Mouse (Mus musculus) forebrain, embryonic 11.5 days (tissue): ENCODE results near the gene Cdkl5. TPM values are rescaled to one million over a fixed set of nuclear protein-coding genes. Genes with fewer than 3 reads are reported as not detected.

Source experiments
- ATAC-seq: fragments of 200-750 bp; cut with Nextera tagmentation; replicated peaks from 2 replicates; pipeline ENCODE4 v1.8.0; 2017; ENCODE audit warnings: moderate TSS enrichment; ENCODE audit not compliant: low FRiP score
- DNase-seq: peaks from one replicate; pipeline ENCODE4 v3.0.0-alpha.2; 2017; ENCODE audit warnings: low spot score
- H3K27ac ChIP-seq: fragments of 300-500 bp; sonication (generic); 2 replicates; pipeline ENCODE4 v1.5.1; 2014; ENCODE audit warnings: low read depth, low read length
- H3K27me3 ChIP-seq: fragments of 300-500 bp; sonication (generic); 2 replicates; pipeline ENCODE4 v1.6.1; 2014; ENCODE audit warnings: mild to moderate bottlenecking, low read length, mixed read lengths; ENCODE audit not compliant: control insufficient read depth, insufficient read depth
- H3K36me3 ChIP-seq: fragments of 300-500 bp; sonication (generic); 2 replicates; pipeline ENCODE4 v1.6.1; 2014; ENCODE audit warnings: mild to moderate bottlenecking, low read length, moderate library complexity, mixed read lengths; ENCODE audit not compliant: control insufficient read depth, insufficient read depth
- H3K4me1 ChIP-seq: fragments of 300-500 bp; sonication (generic); replicated peaks from 2 replicates; pipeline ENCODE4 v1.6.1; 2014; ENCODE audit warnings: low read length, mixed read lengths; ENCODE audit not compliant: control insufficient read depth, insufficient read depth
- H3K4me2 ChIP-seq: fragments of 300-500 bp; sonication (generic); 2 replicates; pipeline ENCODE4 v1.6.1; 2014; ENCODE audit warnings: low read depth, mild to moderate bottlenecking, low read length, moderate library complexity, mixed read lengths; ENCODE audit not compliant: severe bottlenecking
- H3K4me3 ChIP-seq: fragments of 300-500 bp; sonication (generic); 2 replicates; pipeline ENCODE4 v1.5.1; 2014; ENCODE audit warnings: low read depth, low read length
- H3K9ac ChIP-seq: fragments of 300-500 bp; sonication (generic); 2 replicates; pipeline ENCODE4 v1.6.1; 2014; ENCODE audit warnings: low read length
- H3K9me3 ChIP-seq: fragments of 300-500 bp; sonication (generic); 2 replicates; pipeline ENCODE4 v1.6.1; 2016; ENCODE audit warnings: low read length, mixed read lengths; ENCODE audit not compliant: control insufficient read depth
- WGBS: fragments of 180-500 bp; shearing (Covaris S2); extraction: QIAGEN DNeasy Blood & Tissue Kit; methylation state at CpG from one replicate; pipeline ENCODE4 v1.1.7; 2014; 5-methylcytosine and 5-hydroxymethylcytosine counted together
- polyA plus RNA-seq: library from polyadenylated mRNA; unstranded; fragments of >200 nt; fragmentation: Nextera tagmentation; extraction: Ambion mirVana; gene quantifications from 2 replicates; pipeline ENCODE4 v1.2.1, GENCODE M21; 2014

The Cdkl5 gene
- polyA plus RNA-seq, 1 experiment from 2014 or later: 4.7 TPM

DNA sequence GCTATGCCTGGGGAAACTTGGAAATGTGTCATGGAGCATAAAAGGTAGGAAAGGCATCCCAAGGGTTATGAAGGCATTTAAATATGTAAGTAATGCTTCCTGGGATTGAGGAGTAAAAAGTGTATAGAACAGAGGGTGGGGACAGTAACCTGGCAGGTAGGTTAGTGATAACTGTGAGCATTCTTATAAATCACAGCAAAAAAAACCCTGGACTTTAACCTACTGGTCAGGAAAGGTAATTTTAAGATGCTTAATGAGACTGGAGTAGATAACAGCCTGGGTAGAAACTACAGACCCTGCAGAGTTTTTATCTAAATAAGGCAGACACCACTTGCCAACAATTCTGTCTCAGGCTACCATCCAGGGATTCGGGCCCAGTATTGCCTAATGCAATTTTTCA is 245.9 kb downstream of the Cdkl5 start:
- Histone ChIP-seq H3K36me3 (no peaks in the 10 kb centered on the region), H3K27ac (no peak overlapping the region), H3K27me3 (peaks cover 4% of the 10 kb centered on the region), H3K4me2 (no peak overlapping the region), H3K4me3 (no peak overlapping the region), H3K9ac (no peak overlapping the region), H3K9me3 (no peaks in the 10 kb centered on the region), H3K4me1 (no peaks in the 10 kb centered on the region)
- ATAC-seq (no peak), DNase-seq (no peak)
- WGBS: 88% methylated on average over 1 of the region's 1 CpGs

DNA sequence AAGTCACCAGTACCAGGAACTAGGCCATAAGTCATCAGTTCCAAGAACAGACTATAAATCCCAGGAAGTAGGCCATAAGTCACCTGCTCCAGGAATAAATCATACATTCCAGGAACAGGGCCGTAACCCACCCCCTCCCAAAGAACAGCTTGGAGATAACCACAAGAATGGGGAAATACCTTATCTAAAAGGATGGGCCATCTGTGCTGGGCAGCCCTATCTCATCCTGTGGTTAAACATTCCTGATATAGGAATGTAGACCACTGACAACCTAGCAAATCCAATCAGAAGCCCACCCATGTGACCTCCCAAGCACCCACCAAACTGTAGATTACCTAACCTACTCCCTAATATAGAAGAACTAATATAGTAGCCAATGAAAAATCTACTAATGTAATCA is 249.1 kb downstream of the Cdkl5 start:
- Histone ChIP-seq H3K27ac (no peak overlapping the region), H3K4me3 (no peak overlapping the region), H3K4me2 (no peak overlapping the region), H3K9me3 (no peaks in the 10 kb centered on the region), H3K27me3 (peaks cover under 1% of the 10 kb centered on the region; the same call in 1 of the 2 replicates), H3K4me1 (no peaks in the 10 kb centered on the region), H3K36me3 (no peaks in the 10 kb centered on the region), H3K9ac (no peak overlapping the region)
- 94% methylated on average over 1 of the region's 1 CpGs for WGBS
- no peak for DNase-seq
- no peak for ATAC-seq

DNA sequence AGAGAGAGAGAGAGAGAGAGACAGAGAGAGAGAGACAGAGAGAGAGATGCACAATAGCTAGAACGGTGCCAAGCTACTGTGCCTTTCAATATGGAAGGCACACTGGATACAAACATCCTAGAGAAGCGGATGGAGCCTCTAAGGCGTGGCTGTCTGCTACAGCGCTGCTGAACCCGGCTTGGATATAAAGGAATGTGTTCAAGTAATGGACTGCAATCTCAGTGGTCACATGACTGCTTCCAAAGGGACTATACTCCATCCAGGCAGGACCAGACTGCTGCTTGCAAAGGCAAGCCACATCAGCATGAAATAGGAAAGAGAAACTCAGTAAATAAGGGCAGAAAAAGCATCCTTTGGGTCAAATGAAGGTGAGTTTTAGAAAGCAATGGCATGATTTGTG is 258.9 kb downstream of the Cdkl5 start, which contains the start of gene Ppef1:
Gene Ppef1, minus strand, starts transcription at position 116 of the 400 bp plus-strand sequence.
- H3K4me1 ChIP-seq: no peaks in the 10 kb centered on the region
- no peak within 1 kb of the TSS for H3K4me3 ChIP-seq
- no peak within 1 kb of the TSS for H3K27ac ChIP-seq
- DNase-seq (no peak), ATAC-seq (no peak)
- no peak within 1 kb of the TSS for H3K9ac ChIP-seq
- WGBS: 72% methylated on average over 5 of the region's 5 CpGs
- no peaks in the 10 kb centered on the region for H3K36me3 ChIP-seq
- H3K27me3 ChIP-seq: peaks cover 5% of the 10 kb centered on the region; the same call in 1 of the 2 replicates
- no peaks in the 10 kb centered on the region for H3K9me3 ChIP-seq
- no peak within 1 kb of the TSS for H3K4me2 ChIP-seq

Other genes starting within 250 kb of the Cdkl5 start
- gene Rs1, start 226.7 kb downstream of the Cdkl5 start, polyA plus RNA-seq: 0.07 and 0.11 TPM in 2 replicates
- gene Gja6, start 87.7 kb downstream of the Cdkl5 start, polyA plus RNA-seq: 0.24 and 0.48 TPM in 2 replicates
- 3.7 and 6.8 TPM in 2 replicates for gene Scml2, start 122.5 kb upstream of the Cdkl5 start, polyA plus RNA-seq